Mouse (Mus musculus) adrenal gland, postnatal 36 days (tissue): ENCODE results near the gene Brat1. TPM values are rescaled to one million over a fixed set of nuclear protein-coding genes. Genes with fewer than 3 reads are reported as not detected.
A peak's percentile ranks its signal among the peaks of the same experiment; 100 is the strongest.

Source experiments
- DNase-seq, 2 experiments: peaks; one replicate each; pipeline ENCODE4 v3.0.0; 2021; ENCODE audit warnings: mixed read lengths in 1 of 2
- total RNA-seq, 2 experiments: library from RNA; stranded (reverse); gene quantifications; 2 replicates each; pipeline ENCODE4 v1.2.3; 2021

Gene Brat1
- total RNA-seq, 2 experiments from 2014 or later, result 16.4 to 25.6 TPM

DNA sequence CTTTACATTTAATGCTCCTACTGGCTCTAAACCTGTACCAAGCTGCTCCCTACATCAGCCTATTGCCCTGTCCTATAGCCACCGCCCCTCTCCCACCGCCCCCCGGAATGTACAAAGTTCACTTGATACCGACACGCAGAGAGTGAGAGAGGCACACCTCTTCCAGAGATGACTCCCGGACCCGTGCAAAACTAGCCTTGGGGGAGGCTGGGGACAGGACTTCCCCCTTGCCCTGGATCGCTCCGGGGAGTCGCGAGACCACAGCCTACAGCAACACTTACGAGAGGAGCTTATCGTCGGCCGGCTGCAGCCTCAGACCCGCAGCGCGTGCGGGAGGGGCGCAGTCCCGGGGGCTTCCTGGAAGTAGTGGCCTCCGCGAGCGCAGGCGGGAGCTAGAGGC is 3.1 kb upstream of the Brat1 start:
- no peak for DNase-seq

DNA sequence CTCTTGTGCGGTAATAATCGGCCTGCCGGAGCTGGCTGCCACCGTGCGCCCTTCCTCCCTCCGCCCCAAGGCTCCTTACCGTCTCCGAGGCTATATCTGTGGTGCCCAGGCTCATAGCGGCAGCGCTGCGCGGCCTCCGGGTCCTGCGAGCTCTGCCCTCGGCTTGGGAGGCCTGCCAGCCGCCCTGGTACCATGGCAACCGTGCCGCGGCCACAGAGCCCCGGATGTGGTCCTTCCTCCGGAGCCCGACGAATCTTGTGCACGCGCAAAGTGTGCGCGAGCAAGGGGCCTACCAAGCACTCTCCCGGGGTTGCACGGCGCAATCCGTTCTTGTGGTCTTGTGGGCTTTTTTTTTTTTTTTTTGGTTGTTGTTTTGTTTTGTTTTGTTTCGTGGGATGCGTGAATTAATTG is 2.7 kb upstream of the Brat1 start, which contains the start of gene Iqce:
TSS of gene Iqce (minus strand) at position 276 of the 411 bp plus-strand sequence.
- peak; percentile 99 for DNase-seq

DNA sequence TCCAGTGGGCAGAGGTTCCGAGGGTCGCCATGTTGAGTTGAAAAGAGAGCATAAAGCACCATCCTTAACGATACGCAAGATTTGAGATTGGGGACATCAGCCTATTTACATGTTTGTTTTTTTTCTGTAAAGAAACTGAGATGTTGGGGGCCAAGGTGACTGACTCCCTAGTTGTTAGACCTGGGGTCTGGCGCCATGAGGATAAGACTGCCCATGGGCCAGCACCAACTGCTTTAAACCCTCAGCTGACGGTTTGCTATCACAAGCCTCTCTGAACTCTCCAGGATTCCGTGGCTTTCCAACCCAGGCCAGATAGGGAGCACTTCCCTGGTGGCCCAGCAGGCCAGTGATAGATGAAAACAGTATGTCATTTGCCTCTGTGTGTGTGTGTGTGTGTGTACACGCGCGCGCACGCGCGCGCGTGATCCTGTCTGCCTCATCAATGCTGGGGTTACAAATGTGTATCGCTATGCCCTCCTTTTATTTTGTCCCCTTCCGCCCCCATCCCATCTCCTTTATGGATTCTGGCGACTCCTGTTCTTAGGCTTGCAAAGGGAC is 2.1 kb upstream of the Brat1 start:
- no peak for DNase-seq

DNA sequence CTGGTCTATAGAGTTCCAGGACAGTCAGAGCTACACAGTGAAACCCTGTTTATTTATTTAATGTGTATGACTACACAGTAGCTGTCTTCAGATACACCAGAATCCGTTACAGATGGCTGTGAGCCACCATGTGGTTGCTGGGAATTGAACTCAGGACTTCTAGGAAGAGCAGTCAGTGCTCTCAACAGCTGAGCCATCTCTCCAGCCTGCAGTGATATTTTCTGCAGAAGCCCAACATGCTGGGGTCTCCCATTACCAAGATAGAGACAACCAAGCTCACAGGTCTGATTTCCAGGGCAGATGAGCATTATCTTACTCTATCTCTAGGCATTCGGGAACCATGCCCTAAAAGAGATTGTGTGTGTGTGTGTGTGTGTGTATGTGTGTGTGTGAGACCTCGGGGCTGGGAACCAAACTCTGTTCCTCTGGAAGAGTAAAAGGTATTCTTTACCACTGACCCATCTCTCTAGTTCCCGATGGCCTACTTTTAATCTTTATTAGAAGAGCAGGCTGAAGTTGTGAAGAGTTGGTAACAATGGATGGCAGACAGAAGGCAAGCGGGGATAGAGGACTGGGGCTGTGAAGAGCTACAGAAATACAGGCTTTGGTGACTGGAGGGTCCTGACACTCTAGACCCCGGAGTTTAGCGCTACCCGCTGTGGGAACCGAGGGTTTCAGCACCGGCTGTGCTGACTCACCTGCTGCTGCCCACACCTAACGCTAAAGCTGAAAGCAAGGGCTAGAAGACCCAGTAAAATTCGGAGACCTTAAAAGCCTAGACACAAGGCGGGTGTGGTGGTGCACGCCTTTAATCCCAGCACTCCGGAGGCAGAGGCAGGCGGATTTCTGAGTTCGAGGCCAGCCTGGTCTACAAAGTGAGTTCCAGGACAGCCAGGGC is 1.1 kb upstream of the Brat1 start:
- peak in 1 of 2 experiments; percentile 25 for DNase-seq

GRCm38 (mm10) chr5:140705501-140706171 is 825 bp downstream of the Brat1 start:
- DNase-seq, result no peak

DNA sequence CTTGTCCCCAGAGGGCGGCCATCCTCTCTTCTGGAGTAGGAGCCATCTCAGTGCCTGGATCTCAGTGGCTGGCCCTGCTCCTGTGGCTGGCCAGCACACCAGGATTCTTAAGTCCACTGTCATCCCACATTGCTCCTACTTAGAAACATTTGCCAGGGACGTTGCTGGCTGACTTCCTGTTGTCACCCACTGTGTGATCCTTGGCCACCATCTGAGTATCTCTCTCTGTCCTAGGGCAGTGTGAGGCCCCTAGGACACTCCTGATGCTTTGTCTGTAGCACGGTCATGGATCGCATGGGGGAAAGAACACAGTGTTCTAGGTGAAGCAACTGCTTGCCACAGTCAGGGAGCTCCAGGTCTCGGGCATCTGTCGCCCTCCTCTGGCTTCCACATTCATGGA is 5.5 kb downstream of the Brat1 start:
- no peak for DNase-seq

DNA sequence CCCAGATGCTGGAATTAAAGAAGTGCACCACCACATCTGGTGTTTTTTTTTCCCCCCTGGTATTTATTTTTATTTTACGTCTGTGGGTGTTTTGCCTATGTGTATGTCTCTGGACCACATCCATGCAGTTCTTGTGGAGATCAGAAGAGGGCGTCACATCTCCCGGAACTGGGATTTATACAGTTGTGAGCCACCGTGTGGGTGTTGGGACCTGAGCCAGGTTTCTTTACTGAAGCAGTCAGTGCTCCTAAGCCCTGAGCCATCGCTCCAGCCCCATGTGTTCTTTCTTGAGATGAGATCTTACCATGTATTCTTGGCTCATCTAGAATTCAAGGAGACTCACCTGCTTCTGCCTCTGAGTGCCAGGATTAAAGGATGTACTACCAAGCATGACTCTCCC is 6.2 kb downstream of the Brat1 start:
- no peak for DNase-seq

DNA sequence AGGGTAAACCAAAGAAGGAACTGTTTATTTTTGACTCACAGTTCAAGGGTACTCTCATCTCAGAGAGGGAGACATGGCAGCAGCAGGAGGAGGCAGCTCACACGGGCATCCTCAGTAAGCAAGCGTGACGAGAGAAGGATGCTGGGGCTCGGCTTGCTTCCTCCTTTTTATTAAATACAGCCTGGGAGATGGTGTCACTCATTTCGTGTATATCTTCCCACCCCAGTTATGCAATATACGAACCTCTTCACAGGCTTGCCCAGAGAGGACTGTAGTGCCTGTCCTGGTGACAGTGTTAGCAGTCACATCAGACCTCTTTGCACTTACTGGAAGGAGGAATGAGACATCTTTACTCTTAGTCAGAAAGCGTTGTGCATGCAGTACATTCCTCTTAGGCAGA is 16.0 kb downstream of the Brat1 start:
- DNase-seq, result no peak

DNA sequence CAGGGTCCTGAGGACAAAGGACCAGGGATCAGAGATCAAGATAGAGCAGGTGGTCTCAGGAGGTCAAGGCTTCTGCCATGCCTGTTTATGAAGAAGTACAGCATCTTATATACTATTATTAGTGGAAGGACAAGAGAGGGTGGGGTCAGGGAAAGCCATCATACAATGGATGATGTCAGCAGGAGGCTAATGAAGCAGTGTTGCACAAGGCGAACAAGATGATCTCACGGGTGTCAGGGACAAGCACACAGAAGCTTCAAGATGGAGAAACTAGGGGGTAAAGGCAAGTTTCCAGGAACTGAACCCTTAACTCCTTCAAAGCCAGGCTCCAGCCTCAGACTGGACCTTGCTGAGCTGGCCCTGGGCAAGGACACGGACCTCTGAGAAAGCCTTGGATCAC is 17.3 kb downstream of the Brat1 start:
- DNase-seq, result peak in 1 of 2 experiments; percentile 49

GRCm38 (mm10) chr5:140723822-140724221 is 19.0 kb downstream of the Brat1 start, which contains the start of gene Amz1:
Gene Amz1, plus strand, starts transcription at chr5:140724127.
- DNase-seq, result no peak

DNA sequence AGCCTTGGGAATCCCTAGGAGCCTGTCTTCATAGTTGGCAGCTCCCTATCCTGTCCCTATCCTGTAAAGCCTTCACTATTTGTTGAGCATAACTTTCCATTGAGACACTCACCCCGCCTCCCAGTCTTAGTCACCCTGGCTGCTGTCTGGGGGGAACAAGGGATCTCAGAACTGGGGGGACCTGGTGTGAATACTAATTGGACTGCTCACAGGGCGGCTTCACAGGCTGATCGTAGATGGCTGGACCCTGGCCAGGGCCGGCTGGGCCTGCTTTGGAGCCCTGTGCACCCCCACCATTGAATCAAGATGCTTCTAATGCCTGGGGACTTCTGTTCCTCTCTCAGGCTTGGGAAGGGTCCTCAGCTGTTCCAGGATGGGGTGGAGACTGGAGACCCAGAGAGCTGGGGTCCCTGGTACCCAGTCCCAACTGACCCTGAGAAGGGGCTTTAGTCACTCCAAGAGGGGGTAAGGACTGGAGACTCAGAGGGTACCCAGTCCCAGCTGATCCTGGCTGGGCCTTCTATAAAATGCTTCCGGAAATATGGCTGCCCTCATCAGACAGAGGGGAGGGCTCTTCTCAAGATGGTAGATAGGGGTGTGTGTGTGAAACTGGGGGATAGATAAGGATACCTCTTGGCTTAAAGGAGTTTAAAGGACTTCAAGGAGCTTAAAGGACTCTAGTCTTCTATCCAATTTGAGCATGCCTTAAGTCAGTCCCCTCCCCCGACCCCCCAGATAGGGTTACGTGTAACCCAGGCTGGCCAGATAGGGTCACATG is 21.4 kb downstream of the Brat1 start:
- DNase-seq, result peak; percentile 54 to 58

DNA sequence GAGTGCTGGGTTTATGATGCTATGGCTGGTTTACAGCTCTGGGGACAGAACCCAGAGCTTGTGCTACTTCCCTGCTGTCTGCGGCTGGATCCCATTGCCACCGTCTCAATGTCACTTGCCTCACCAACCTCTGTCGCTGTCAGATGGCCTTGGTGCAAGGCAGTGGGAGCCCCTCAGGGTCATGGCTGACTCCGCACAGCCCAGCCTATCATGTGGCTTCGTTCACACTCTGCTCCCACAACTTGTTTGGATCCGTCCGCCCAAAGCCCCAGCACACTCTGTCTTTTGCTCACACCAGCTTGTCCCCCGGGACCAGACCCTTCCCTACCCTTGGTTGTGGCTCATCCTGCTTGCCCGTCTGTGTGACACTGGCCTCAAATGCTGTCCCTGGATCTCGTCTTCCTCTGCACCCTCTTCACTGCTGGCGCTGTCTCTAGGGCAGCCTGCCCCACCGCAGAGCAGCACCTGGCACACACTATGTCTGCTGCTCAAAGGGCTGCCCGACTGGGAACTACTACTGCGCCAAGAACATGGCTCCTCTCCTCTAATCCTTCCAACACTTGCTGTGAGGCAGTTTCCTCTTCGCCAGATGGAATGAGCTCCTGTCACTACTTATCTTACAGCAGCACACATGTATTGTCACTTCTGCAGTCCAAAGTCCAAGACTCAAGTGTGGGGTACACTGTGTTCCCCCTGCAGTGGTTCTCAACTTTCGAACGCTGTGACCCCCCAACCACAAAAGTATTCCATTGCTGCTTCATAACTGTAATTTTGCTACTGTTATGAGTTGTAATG is 22.3 kb downstream of the Brat1 start:
- DNase-seq, result peak; percentile 68 to 82

- no peak for DNase-seq
Observed at GRCm38 (mm10) chr5:140731040-140731797, 26.4 kb downstream of the Brat1 start.

- no peak for DNase-seq
Observed at GRCm38 (mm10) chr5:140732195-140732594, 27.4 kb downstream of the Brat1 start.

- DNase-seq, result no peak
Observed at GRCm38 (mm10) chr5:140733336-140733735, 28.5 kb downstream of the Brat1 start.

DNA sequence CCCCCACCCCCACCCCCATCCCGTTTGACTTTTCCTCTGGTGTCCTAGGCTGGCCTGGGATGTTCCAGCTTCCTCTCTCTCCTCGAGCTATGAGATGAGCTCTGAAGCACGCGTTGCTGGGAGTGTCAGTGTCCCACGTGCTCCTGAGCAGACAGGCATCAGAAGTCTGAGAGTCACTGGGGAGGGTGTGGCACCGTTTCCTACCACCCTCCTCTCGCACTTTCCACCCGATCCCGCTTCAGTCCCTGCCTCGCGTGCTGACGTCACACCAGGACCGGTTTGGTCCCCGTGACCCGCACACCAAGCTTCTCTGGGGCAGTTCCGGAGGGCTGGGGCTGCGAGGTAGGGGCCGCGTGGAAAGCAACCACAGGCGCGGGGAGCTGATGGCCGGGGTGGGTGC is 30.5 kb downstream of the Brat1 start:
- DNase-seq, result peak; percentile 51

- DNase-seq, result no peak
Observed at GRCm38 (mm10) chr5:140736166-140736565, 31.4 kb downstream of the Brat1 start.

DNA sequence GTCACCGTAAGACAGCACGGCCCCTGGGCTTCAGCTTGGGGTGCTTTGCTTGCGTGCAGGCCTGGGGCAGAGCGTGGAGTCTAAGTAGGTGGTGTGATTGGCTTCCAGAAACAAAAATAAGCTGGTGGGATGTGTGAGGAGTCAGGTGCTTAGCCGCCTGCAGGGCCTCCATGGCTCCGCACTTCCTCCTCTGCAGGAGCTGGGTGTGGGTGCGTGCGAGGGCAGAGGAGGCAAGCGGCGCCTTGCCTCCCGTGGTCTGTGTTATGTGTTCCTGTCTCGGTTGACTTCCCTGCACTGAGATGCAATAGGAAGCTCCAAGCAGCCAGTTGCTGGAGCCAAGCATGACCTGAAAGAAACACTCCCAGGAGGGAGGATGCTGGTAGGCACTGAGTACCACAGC is 35.0 kb downstream of the Brat1 start:
- DNase-seq, result no peak

DNA sequence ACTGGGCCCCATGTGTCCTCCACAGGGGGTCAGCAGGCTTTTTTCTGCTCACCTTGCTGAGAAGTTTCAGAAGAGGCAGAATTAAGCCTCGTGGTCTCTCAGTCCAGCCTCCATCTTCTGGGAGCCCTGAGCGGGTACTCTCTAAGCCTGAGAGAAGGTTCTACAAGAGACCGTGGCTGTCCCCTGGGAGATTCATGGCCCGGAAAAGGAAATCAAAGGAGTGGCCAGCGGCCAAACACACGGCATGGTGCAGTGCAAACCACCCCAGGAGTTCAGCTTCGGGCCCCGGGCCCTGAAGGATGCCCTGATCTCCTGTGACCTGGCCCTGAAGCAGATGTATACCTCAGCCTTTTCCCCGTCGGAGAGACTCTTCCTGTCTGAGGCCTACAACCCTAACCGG is 36.2 kb downstream of the Brat1 start:
- DNase-seq, result peak; percentile 50 to 61

GRCm38 (mm10) chr5:140741877-140742276 is 37.1 kb downstream of the Brat1 start:
- no peak for DNase-seq
